Mouse (Mus musculus) ES-Bruce4 (cell line): Measurements from ENCODE around the gene Otulin. TPM values are rescaled to one million over a fixed set of nuclear protein-coding genes. Genes with fewer than 3 reads are reported as not detected.

ENCODE experiments used
- H3K27ac ChIP-seq: 2 replicates; pipeline ENCODE4 v1.5.1; 2012; ENCODE audit warnings: low read length, inconsistent platforms; ENCODE audit not compliant: insufficient read depth
- H3K27me3 ChIP-seq: 2 replicates; pipeline ENCODE4 v1.6.1; 2012; ENCODE audit warnings: mild to moderate bottlenecking, low read length, inconsistent platforms; ENCODE audit not compliant: control insufficient read depth, poor library complexity, insufficient read depth, severe bottlenecking
- H3K36me3 ChIP-seq: 2 replicates; pipeline ENCODE4 v1.6.1; 2012; ENCODE audit warnings: inconsistent platforms, mild to moderate bottlenecking, low read length, moderate library complexity; ENCODE audit not compliant: control insufficient read depth, poor library complexity, insufficient read depth, severe bottlenecking
- H3K4me1 ChIP-seq: one replicate; pipeline ENCODE4 v1.8.1; 2011; ENCODE audit warnings: low read length; ENCODE audit not compliant: control insufficient read depth, insufficient read depth
- H3K4me3 ChIP-seq: 2 replicates; pipeline ENCODE4 v1.5.1; 2011; ENCODE audit warnings: low read depth, mild to moderate bottlenecking, low read length
- H3K9ac ChIP-seq: 2 replicates; pipeline ENCODE4 v1.6.1; 2012; ENCODE audit warnings: low read depth, mild to moderate bottlenecking, inconsistent platforms; ENCODE audit not compliant: poor library complexity, severe bottlenecking
- H3K9me3 ChIP-seq: replicated peaks from 2 replicates; pipeline ENCODE4 v1.6.1; 2012; ENCODE audit warnings: mild to moderate bottlenecking, low read length, inconsistent platforms; ENCODE audit not compliant: control insufficient read depth, poor library complexity, insufficient read depth, severe bottlenecking
- CTCF ChIP-seq: IDR thresholded peaks from one replicate; pipeline ENCODE4 v1.8.1; 2011; ENCODE audit warnings: low read depth, low read length
- EP300 ChIP-seq: IDR thresholded peaks from 2 replicates; pipeline ENCODE4 v1.6.1; 2011; ENCODE audit warnings: low read depth, low read length; ENCODE audit not compliant: insufficient read depth
- POLR2A ChIP-seq: IDR thresholded peaks from one replicate; pipeline ENCODE4 v1.8.1; 2011; ENCODE audit warnings: low read length; ENCODE audit not compliant: insufficient read depth
- polyA plus RNA-seq: library from polyadenylated mRNA; stranded (reverse); fragments of >200 nt; gene quantifications from 2 replicates; pipeline ENCODE4 v1.2.4, GENCODE M21; 2011; ENCODE audit warnings: low read depth; ENCODE audit not compliant: missing spikeins, insufficient read depth, insufficient read length

Gene Otulin
- polyA plus RNA-seq, 1 experiment, result 17.3 TPM

- Histone ChIP-seq H3K27ac (no peak overlapping the region), H3K4me3 (no peak overlapping the region), H3K9ac (no peak overlapping the region), H3K36me3 (no peaks in the 10 kb centered on the region), H3K4me1 (peaks cover 2% of the 10 kb centered on the region), H3K9me3 (no peaks in the 10 kb centered on the region), H3K27me3 (no peaks in the 10 kb centered on the region)
- TF ChIP-seq POLR2A (no peak), EP300 (no peak), CTCF (no peak)
Observed at GRCm38 (mm10) chr15:27580771-27581170, 49.7 kb downstream of the Otulin start.

GRCm38 (mm10) chr15:27579853-27580252, 50.6 kb downstream of the Otulin start:
- peaks cover 2% of the 10 kb centered on the region for H3K4me1 ChIP-seq

GRCm38 (mm10) chr15:27578918-27579317, 51.6 kb downstream of the Otulin start:
- H3K27me3 ChIP-seq, result no peaks in the 10 kb centered on the region
- TF ChIP-seq POLR2A, result no peak
- no peak for TF ChIP-seq EP300
- TF ChIP-seq CTCF, result no peak

More at GRCm38 (mm10) chr15:27579853-27580252, 50.6 kb downstream of the Otulin start:
- Histone ChIP-seq H3K9ac (no peak overlapping the region), H3K27ac (no peak overlapping the region), H3K9me3 (no peaks in the 10 kb centered on the region), H3K36me3 (no peaks in the 10 kb centered on the region), H3K27me3 (no peaks in the 10 kb centered on the region), H3K4me3 (no peak overlapping the region)
- TF ChIP-seq CTCF (no peak), EP300 (no peak), POLR2A (no peak)

GRCm38 (mm10) chr15:27577915-27578780, 52.3 kb downstream of the Otulin start:
- no peak overlapping the region for H3K27ac ChIP-seq
- peaks cover 2% of the 10 kb centered on the region for H3K4me1 ChIP-seq
- H3K27me3 ChIP-seq, result no peaks in the 10 kb centered on the region
- H3K9me3 ChIP-seq, result no peaks in the 10 kb centered on the region
- H3K36me3 ChIP-seq, result no peaks in the 10 kb centered on the region
- no peak overlapping the region for H3K9ac ChIP-seq
- TF ChIP-seq CTCF, result no peak
- TF ChIP-seq POLR2A, result no peak
- no peak for TF ChIP-seq EP300
- H3K4me3 ChIP-seq, result no peak overlapping the region

More at GRCm38 (mm10) chr15:27578918-27579317, 51.6 kb downstream of the Otulin start:
- peaks cover 2% of the 10 kb centered on the region for H3K4me1 ChIP-seq
- no peaks in the 10 kb centered on the region for H3K9me3 ChIP-seq
- no peak overlapping the region for H3K9ac ChIP-seq
- H3K4me3 ChIP-seq, result no peak overlapping the region
- H3K27ac ChIP-seq, result no peak overlapping the region
- H3K36me3 ChIP-seq, result no peaks in the 10 kb centered on the region

GRCm38 (mm10) chr15:27576886-27577285, 53.6 kb downstream of the Otulin start:
- peaks cover 2% of the 10 kb centered on the region for H3K4me1 ChIP-seq
- H3K27me3 ChIP-seq, result no peaks in the 10 kb centered on the region
- no peaks in the 10 kb centered on the region for H3K9me3 ChIP-seq
- H3K9ac ChIP-seq, result no peak overlapping the region
- H3K36me3 ChIP-seq, result no peaks in the 10 kb centered on the region
- no peak overlapping the region for H3K27ac ChIP-seq
- TF ChIP-seq POLR2A (no peak), EP300 (no peak), CTCF (no peak)
- no peak overlapping the region for H3K4me3 ChIP-seq

- Histone ChIP-seq H3K9me3 (no peaks in the 10 kb centered on the region), H3K36me3 (no peaks in the 10 kb centered on the region), H3K27ac (no peak overlapping the region), H3K4me3 (no peak overlapping the region), H3K9ac (no peak overlapping the region), H3K4me1 (no peaks in the 10 kb centered on the region), H3K27me3 (no peaks in the 10 kb centered on the region)
- TF ChIP-seq CTCF (no peak), EP300 (no peak), POLR2A (no peak)
Observed at GRCm38 (mm10) chr15:27575932-27576331, 54.6 kb downstream of the Otulin start.
